In genomic region chr16:31315294-31315693, GRCm38 (mm10) we compare ENCODE assay signal across 17 mouse cellular contexts. TPM values are rescaled to one million over a fixed set of nuclear protein-coding genes. Genes with fewer than 3 reads are reported as not detected.
DNase-seq lines count a peak whose midpoint lies in the region; ATAC-seq and TF ChIP-seq lines count a peak whose summit lies in the region.
"Had no signal": no experiment of that assay in that cellular context is flagged by ENCODE, and none has a peak within 500 bp of the region (broad histone marks: within the 10 kb centered on the region; RNA-seq: fewer than 3 reads in every experiment).

No protein-coding gene starts in this region.

- H3K27me3 ChIP-seq in limb, embryonic 13.5 days, result no peaks in the 10 kb centered on the region
- H3K27me3 ChIP-seq: heart, embryonic 15.5 days; lung, embryonic 15.5 days had no signal

- H3K36me3 ChIP-seq in limb, embryonic 13.5 days, result no peaks in the 10 kb centered on the region
- H3K36me3 ChIP-seq: heart, embryonic 15.5 days; lung, embryonic 15.5 days had no signal

- WGBS in limb, embryonic 13.5 days, result 76% methylated on average over 4 of the region's 4 CpGs

- no peak for DNase-seq in frontal cortex, adult 2 months (ENCODE audit: extremely low spot score in 1 of 2, low spot score in 1 of 2)
- peak; percentile 62 for DNase-seq in brain, adult 2 months (ENCODE audit: low read depth, low spot score)
- no peak for DNase-seq in adrenal gland, postnatal 36 days
- no peak for DNase-seq in T-cell, adult 2 months (ENCODE audit: low spot score)
- no peak for DNase-seq in kidney, postnatal 25 days
- DNase-seq: adrenal gland, adult 2 months; cerebellum, postnatal 36 days; kidney, postnatal 10 days; thymus, postnatal 4 days had no signal

- TF ChIP-seq POLR2A in embryonic fibroblast, embryonic 13.5 days (IDR thresholded peaks at IDR 0.05; ENCODE audit: low read depth, low read length), result no peak

- no peak overlapping the region for H3K9ac ChIP-seq in limb, embryonic 13.5 days
- H3K9ac ChIP-seq: heart, embryonic 15.5 days; lung, embryonic 15.5 days had no signal

- peak; percentile 78 for ATAC-seq in frontal cortex, adult (ENCODE audit: low TSS enrichment)
- ATAC-seq in limb, embryonic 13.5 days (ENCODE audit: low FRiP score, low read depth), result no peak
- ATAC-seq: inflammation-experienced regulatory T-cells, adult 6 months had no signal

- no peaks in the 10 kb centered on the region for H3K4me1 ChIP-seq in embryonic fibroblast, embryonic 13.5 days (ENCODE audit: control insufficient read depth, insufficient read depth, low read length)
- peaks cover 50% of the 10 kb centered on the region for H3K4me1 ChIP-seq in limb, embryonic 13.5 days

- H3K9me3 ChIP-seq in limb, embryonic 13.5 days, result no peaks in the 10 kb centered on the region
- H3K9me3 ChIP-seq: heart, embryonic 15.5 days; lung, embryonic 15.5 days had no signal

- H3K4me2 ChIP-seq in limb, embryonic 13.5 days (replicated peaks), result 0 out of 2 replicates have a peak overlapping the region, but pooled peaks have one; percentile 25
- H3K4me2 ChIP-seq: heart, embryonic 15.5 days; liver, embryonic 11.5 days; lung, embryonic 15.5 days had no signal

- H3K27ac ChIP-seq in embryonic fibroblast, embryonic 13.5 days (ENCODE audit: insufficient read depth, low read length), result peak overlapping the region; percentile 55; the same call in 1 of the 2 replicates
- H3K27ac ChIP-seq in limb, embryonic 13.5 days, result peak overlapping the region; percentile 74
- H3K27ac ChIP-seq: heart, embryonic 15.5 days had no signal

- TF ChIP-seq CTCF in embryonic fibroblast, embryonic 13.5 days (IDR thresholded peaks at IDR 0.05; ENCODE audit: borderline replicate concordance, insufficient read depth, low read length), result no peak

- H3K4me3 ChIP-seq in embryonic fibroblast, embryonic 13.5 days (ENCODE audit: insufficient read depth, low read length), result no peak overlapping the region
- no peak overlapping the region for H3K4me3 ChIP-seq in limb, embryonic 13.5 days
- H3K4me3 ChIP-seq: heart, embryonic 15.5 days; lung, embryonic 15.5 days had no signal

RNA-seq across cellular contexts. Expression of gene Apod, which starts 0.7 kb away (rescaled TPM):
- polyA plus RNA-seq in frontal cortex, adult 2 months (2012; rRNA removed), result 433 and 468 TPM in 2 replicates
- 6.8 and 34.4 TPM in 2 replicates for polyA plus RNA-seq in embryonic fibroblast, embryonic 13.5 days (2011; ENCODE audit: insufficient read length, low read depth, missing spikeins)
- 34.7 and 36.0 TPM in 2 replicates for polyA plus RNA-seq in limb, embryonic 13.5 days (2015; fragmentation: Nextera tagmentation; extraction: Ambion mirVana)
- 1 to 10 TPM; 4.7 to 4.9 TPM for total RNA-seq in adrenal gland, postnatal 36 days (2021)
- total RNA-seq: megakaryocyte-erythroid progenitor cell, adult 5-6 weeks had no signal
- polyA plus RNA-seq: liver, embryonic 11.5 days had no signal

RNA-seq across cellular contexts. Expression of gene Ppp1r2, which starts 40.2 kb away (rescaled TPM):
- polyA plus RNA-seq in frontal cortex, adult 2 months (2012; rRNA removed), result 72.0 and 89.3 TPM in 2 replicates
- 51.5 and 57.0 TPM in 2 replicates for polyA plus RNA-seq in embryonic fibroblast, embryonic 13.5 days (2011; ENCODE audit: insufficient read length, low read depth, missing spikeins)
- 67.3 and 73.6 TPM in 2 replicates for polyA plus RNA-seq in limb, embryonic 13.5 days (2015; fragmentation: Nextera tagmentation; extraction: Ambion mirVana)
- total RNA-seq in adrenal gland, postnatal 36 days (2021), result 10 to 100 TPM; 76.2 to 76.3 TPM

Comparison
In these comparisons a context has a peak if more than half of its experiments do, and no peak if none do; other contexts are left out.
1. RNA of gene Apod, which starts 0.7 kb away (polyA plus RNA-seq): 433 to 468 TPM in frontal cortex, adult 2 months; 34.7 to 36.0 TPM in limb, embryonic 13.5 days and 6.8 to 34.4 TPM in embryonic fibroblast, embryonic 13.5 days; every median in the first group is over 10 times any median in the second.